Mouse (Mus musculus): ENCODE results near the gene Acvr1c.

Acvr1c gene

GRCm38 (mm10) chr2:58357414-58358131 lies at the start of gene Acvr1c:
Gene Acvr1c, minus strand, starts transcription at chr2:58357895.
- peak; percentile 53 for DNase-seq

GRCm38 (mm10) chr2:58403481-58403880 lies 45.8 kb upstream of the Acvr1c start:
- no peak for DNase-seq

DNA sequence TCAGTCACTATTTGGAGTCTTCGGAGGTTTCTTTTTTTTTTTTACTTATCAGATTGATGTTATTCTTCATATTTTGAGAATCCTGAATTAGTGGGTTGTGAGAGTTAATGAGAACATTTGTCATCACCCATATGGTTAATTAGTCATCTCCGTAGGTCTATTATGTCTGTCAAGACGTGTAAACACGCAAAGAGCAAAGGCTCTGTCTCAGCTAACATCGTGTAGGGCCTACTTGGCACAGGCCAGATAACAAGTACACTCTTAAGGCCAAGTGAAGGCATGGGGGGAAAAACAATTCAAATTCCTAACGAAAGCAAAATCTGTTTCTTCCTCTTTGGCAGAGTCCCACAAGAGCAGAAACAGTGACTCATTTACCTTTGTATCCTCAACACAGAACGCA lies 30.9 kb upstream of the Acvr1c start:
- DNase-seq = no peak

- no peak for DNase-seq
Measured at GRCm38 (mm10) chr2:58380020-58380419, 22.3 kb upstream of the Acvr1c start.

DNA sequence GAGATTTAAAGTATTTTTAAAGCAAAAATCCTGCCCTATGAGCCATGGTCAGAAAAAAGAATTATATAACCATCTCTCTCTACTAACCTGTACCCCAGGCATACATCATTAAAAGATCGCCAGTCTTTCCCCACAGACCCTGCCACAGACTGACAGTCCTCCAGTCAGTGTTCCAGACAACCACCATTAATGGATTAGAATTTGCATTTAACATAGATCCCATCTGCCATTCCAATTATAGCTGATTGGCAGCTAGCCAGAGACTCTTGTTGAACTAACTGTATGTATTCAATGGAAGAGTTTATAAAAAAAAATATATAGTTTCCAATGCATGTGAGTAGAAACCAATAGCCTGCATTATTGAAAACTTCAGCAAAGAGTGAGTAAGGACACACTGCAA lies 21.8 kb upstream of the Acvr1c start:
- no peak for DNase-seq

DNA sequence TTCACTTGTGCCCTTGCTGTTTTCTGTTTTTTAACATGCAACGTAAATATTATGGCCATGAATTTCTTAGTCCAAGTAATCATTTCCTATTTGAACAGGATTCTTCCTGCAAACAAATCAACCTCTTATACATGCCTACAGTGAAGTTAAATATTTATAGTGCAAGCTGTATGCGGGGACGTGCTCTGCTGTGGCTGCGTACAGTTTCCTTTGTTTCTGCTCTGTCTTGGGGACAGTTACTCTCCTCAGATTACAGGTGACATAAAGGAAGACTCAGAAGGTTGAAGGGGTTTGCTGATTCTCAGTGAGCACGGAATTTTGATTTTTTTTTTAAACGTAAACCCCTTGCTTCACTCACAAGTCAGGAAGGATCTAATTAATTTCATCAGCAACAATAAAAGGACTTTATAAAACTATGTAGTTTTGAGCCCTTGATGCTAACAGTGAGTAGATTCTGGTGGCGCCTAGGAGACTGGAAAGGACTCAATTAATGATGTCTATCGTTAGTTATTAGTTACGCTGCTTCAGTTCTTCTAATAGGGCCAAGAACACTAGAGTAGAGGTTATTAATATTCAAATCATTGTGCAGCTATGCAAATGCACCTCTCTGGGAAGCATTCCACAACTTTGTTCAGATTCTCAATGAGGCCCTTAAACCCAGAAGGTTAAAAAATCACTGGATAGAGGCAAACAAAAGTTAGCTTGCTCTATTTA lies 19.9 kb upstream of the Acvr1c start:
- no peak for DNase-seq

DNA sequence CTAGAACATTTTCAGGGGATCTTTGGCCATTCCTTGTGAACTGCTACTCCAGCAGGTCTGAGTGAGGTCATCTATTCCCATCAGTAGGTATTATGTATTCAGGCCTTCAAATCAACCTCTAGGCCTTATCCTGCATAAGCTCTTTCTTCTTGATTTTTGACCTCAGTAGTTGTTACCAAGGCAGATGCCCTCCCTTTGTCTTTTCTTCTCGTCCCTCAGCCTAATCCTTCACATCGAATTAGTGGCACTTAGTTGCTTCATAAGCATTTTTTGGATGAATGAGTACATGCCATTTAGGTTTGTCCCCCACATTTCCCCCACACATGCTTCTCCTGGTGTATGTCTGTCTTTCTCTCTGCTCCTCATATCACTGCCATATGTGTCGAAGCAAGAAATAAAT lies 8.5 kb upstream of the Acvr1c start:
- no peak for DNase-seq

DNA sequence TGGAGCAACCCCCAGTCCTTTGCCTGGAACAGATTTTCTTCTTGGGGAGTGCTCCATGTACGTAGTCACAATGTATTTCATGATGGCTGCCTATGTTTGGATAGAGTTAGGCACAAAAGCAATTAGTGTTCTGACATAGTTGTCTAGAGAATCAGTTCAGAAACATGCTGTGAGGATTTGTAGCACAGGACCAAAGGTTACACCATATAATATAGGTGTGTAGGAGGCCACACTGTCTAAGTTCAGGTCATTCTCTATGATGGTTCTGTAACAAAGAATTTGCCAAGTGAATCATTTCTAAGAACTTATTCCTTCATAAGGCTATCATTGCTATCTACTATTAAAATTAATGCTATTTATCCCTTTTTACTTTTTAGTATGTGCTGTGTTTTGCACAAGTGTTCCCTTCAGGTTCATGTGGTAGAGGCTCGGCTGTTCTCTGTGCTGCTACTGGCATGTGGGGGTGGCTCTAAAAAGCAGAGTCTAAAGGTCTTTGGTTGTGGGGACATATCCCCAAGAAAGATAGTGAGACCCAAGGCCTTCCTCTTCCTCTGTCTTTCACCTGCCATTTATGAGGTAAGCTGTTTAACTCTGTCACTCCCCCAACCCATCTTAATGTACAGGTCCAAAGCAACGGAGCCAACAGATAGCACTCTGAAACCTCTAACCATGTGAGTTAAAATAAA lies 3.8 kb upstream of the Acvr1c start:
- no peak for DNase-seq

DNA sequence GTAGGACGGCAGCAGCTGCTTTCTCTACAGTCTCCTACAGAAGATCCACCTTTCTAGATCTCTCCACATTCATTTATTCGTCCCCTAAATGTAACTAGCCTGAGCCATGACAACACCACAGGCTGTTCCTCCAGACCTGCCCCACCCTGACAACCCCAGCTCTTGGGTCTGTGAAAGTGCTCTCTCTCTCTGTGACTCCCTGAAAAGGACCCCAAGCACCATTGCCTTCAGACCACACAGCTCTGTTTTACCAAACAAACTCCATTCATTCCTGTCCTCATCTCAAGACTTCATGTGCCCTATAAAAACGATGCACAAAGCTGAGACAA lies 401 bp upstream of the Acvr1c start:
- peak; percentile 12 for DNase-seq

DNA sequence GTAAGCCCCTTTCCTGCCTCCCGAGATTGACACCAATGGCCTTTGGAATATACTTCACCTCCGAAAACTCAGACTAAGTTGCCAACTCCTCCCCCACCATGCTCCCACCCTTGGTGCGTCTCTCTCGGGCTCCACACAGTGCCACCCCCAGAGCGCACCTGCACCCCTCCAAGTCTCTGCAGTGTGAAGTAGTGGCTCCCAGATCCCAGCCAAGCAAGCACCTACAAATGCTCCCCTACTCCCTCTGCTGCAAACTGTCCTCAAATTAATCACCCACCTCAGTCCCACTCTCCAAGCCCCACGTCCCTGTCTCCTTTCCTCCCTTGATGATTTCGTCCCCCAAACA lies 654 bp downstream of the Acvr1c start:
- DNase-seq = peak; percentile 27

DNA sequence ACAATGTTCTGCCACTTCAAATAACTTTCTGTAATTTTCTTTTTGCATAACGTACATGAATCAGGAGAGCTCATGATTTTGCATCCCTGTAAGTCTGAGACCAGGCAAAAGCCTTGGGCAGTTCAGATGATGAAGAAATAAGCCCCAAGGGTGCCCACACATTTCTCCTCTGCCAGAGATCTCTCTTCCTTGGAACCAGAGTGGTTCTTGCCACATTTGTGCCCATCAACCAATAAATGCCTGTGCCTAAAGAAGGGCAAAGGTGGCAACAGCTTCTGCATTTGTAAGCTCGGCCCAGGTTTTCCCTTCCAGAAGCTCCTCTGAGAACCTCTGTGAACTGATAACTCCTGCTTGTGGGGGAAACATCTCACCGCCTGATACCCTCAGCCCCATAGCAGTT lies 3.3 kb downstream of the Acvr1c start:
- DNase-seq = no peak

- DNase-seq = no peak
Measured at GRCm38 (mm10) chr2:58352846-58353245, 4.8 kb downstream of the Acvr1c start.

DNA sequence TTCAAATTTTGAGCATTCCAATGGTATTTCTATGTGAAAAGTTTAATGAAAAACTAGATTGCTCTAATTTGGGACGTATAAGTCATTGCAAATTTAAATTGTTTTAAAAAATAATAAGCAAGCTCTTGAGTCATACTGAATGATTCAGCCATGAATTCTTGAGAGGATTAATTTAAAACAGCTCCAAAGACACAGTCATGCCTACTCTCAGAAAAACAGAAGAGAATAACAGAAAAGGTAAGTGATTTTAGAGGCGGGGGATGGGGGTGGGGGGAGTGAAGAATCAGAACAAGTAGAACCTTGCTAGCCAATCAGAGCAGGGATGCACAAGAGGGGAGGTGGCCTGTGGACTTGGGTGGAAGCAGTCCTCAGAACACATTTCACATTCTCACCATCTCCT lies 7.0 kb downstream of the Acvr1c start:
- no peak for DNase-seq

GRCm38 (mm10) chr2:58336730-58337129 lies 21.0 kb downstream of the Acvr1c start:
- no peak for DNase-seq

DNA sequence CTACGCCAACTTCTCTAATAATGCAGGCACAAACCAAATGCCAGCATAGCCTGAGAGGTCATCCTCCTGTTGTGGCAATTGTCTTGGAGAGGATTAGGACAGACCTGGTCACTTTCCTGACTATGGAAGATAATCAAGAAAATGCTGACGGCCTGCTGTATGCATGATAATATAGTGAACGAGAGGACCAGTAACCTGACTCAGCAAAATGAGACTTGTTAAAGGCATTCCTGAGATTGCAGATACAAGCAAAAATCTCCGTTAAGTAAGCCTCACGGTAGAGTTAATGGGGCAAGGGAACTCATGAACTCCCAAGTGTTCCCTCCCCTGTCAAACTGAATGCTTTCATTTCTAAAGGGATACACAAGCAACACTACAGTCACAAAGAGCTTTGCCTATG lies 28.1 kb downstream of the Acvr1c start:
- no peak for DNase-seq

GRCm38 (mm10) chr2:58324118-58324901 lies 33.4 kb downstream of the Acvr1c start:
- peak; percentile 66 for DNase-seq

- no peak for DNase-seq
Measured at GRCm38 (mm10) chr2:58323274-58323673, 34.4 kb downstream of the Acvr1c start.

GRCm38 (mm10) chr2:58316186-58316585 lies 41.5 kb downstream of the Acvr1c start:
- no peak for DNase-seq

- no peak for DNase-seq
Measured at GRCm38 (mm10) chr2:58309695-58310094, 48.0 kb downstream of the Acvr1c start.

DNA sequence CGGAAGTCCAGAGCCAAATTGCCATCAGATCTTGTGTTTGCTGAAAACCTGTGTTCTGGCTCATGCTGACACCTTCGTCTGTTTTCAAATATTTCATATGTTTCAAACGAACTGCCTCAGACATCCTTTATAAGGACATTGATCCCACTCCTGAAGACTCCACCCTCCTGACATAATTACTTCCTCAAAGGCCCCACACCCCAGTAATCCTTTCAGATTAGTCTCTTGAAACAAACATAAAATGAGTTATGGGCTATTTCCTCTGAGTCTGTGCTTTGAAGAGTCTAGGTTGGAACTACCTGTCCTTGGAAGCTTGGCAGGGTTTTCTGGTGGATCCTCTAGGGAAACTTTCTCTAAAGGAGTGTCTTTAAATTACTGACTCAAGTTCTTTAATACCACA lies 53.2 kb downstream of the Acvr1c start:
- DNase-seq = no peak

GRCm38 (mm10) chr2:58289759-58290431 lies 67.8 kb downstream of the Acvr1c start:
- DNase-seq = no peak

DNA sequence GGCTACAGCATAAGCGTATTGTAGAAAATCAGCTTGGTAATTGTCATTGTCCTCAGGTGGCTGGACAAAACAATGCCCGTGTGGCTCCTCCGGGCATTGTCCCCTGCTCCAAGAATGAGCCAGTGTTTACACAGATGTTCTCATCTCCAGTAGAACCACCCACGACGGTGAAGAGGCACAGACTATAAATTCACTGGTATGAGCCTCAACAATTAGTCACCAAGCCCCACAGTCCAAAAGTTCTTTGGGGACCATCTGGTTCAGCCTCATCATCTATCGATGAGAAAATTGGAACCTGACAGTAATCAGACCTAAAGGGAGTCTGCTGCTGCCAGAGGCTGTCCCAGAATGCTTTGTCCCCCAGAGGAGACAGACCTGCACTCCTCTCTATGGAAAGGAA lies 68.4 kb downstream of the Acvr1c start:
- DNase-seq = no peak
